In genomic region chr1:94235426-94235825, GRCm38 (mm10) we compare ENCODE assay signal across 25 mouse cellular contexts.
DNase-seq lines count a peak whose midpoint lies in the region; ATAC-seq and TF ChIP-seq lines count a peak whose summit lies in the region.
"Had no signal": no experiment of that assay in that cellular context is flagged by ENCODE, and none has a peak within 500 bp of the region (broad histone marks: within the 10 kb centered on the region; RNA-seq: fewer than 3 reads in every experiment).

No protein-coding gene starts in this region.

- H3K9ac ChIP-seq in hindbrain, postnatal 0 days (replicated peaks; ENCODE audit: low read length) = no peak overlapping the region
- no peak overlapping the region for H3K9ac ChIP-seq in hindbrain, embryonic 14.5 days
- no peak overlapping the region for H3K9ac ChIP-seq in lung, embryonic 16.5 days (ENCODE audit: low read length)
- H3K9ac ChIP-seq in embryonic facial prominence, embryonic 14.5 days (ENCODE audit: low read depth, low read length) = no peak overlapping the region
- H3K9ac ChIP-seq: embryonic facial prominence, embryonic 12.5 days; forebrain, embryonic 12.5 days; forebrain, embryonic 15.5 days; hindbrain, embryonic 12.5 days had no signal

- H3K4me1 ChIP-seq in hindbrain, postnatal 0 days (ENCODE audit: insufficient read depth, low read length) = no peaks in the 10 kb centered on the region
- H3K4me1 ChIP-seq in hindbrain, embryonic 14.5 days (replicated peaks; ENCODE audit: control insufficient read depth, insufficient read depth, low read length) = no peaks in the 10 kb centered on the region
- H3K4me1 ChIP-seq in lung, embryonic 16.5 days (replicated peaks; ENCODE audit: control insufficient read depth, insufficient read depth, low read length) = no peaks in the 10 kb centered on the region
- H3K4me1 ChIP-seq in lung, adult 2 months (ENCODE audit: control insufficient read depth, insufficient read depth, low read length) = no peaks in the 10 kb centered on the region
- no peaks in the 10 kb centered on the region for H3K4me1 ChIP-seq in embryonic facial prominence, embryonic 14.5 days (ENCODE audit: control insufficient read depth, insufficient read depth, low read length)
- H3K4me1 ChIP-seq: embryonic facial prominence, embryonic 12.5 days; forebrain, embryonic 12.5 days; forebrain, embryonic 15.5 days; hindbrain, embryonic 12.5 days had no signal

- no peak for TF ChIP-seq CTCF in hindbrain, postnatal 0 days (IDR thresholded peaks at IDR 0.05; ENCODE audit: low read depth)
- no peak for TF ChIP-seq CTCF in lung, adult 2 months (IDR thresholded peaks at IDR 0.05; ENCODE audit: insufficient read depth, low read length)

- no peak for TF ChIP-seq POLR2A in lung, adult 2 months (IDR thresholded peaks at IDR 0.05; ENCODE audit: borderline replicate concordance, extremely low read depth, low read depth, low read length)

- H3K36me3 ChIP-seq in hindbrain, postnatal 0 days (ENCODE audit: insufficient read depth, low read length) = no peaks in the 10 kb centered on the region
- H3K36me3 ChIP-seq in hindbrain, embryonic 14.5 days (replicated peaks; ENCODE audit: control insufficient read depth, insufficient read depth) = no peaks in the 10 kb centered on the region
- H3K36me3 ChIP-seq in lung, embryonic 16.5 days (ENCODE audit: control insufficient read depth, insufficient read depth, low read length) = no peaks in the 10 kb centered on the region
- H3K36me3 ChIP-seq in embryonic facial prominence, embryonic 14.5 days (ENCODE audit: control insufficient read depth, insufficient read depth, low read length) = no peaks in the 10 kb centered on the region
- H3K36me3 ChIP-seq: embryonic facial prominence, embryonic 12.5 days; forebrain, embryonic 12.5 days; forebrain, embryonic 15.5 days; hindbrain, embryonic 12.5 days had no signal

- no peak overlapping the region for H3K4me3 ChIP-seq in hindbrain, postnatal 0 days (ENCODE audit: low read length)
- H3K4me3 ChIP-seq in hindbrain, embryonic 14.5 days (replicated peaks; ENCODE audit: low read length) = no peak overlapping the region
- no peak overlapping the region for H3K4me3 ChIP-seq in lung, embryonic 16.5 days (ENCODE audit: low read length)
- no peak overlapping the region for H3K4me3 ChIP-seq in lung, adult 2 months (replicated peaks; ENCODE audit: extremely low read depth, low read depth, low read length)
- H3K4me3 ChIP-seq in embryonic facial prominence, embryonic 14.5 days (ENCODE audit: low read depth, low read length) = no peak overlapping the region
- H3K4me3 ChIP-seq: embryonic facial prominence, embryonic 12.5 days; erythroblast, embryonic 14.5 days; forebrain, embryonic 12.5 days; forebrain, embryonic 15.5 days; gastrocnemius, adult 2 months; hindbrain, embryonic 12.5 days had no signal

- H3K9me3 ChIP-seq in hindbrain, postnatal 0 days (ENCODE audit: low read length) = no peaks in the 10 kb centered on the region
- no peaks in the 10 kb centered on the region for H3K9me3 ChIP-seq in hindbrain, embryonic 14.5 days (ENCODE audit: control insufficient read depth, low read length)
- no peaks in the 10 kb centered on the region for H3K9me3 ChIP-seq in lung, embryonic 16.5 days (ENCODE audit: control insufficient read depth, low read length)
- no peaks in the 10 kb centered on the region for H3K9me3 ChIP-seq in embryonic facial prominence, embryonic 14.5 days (ENCODE audit: control insufficient read depth, low read length)
- H3K9me3 ChIP-seq: embryonic facial prominence, embryonic 12.5 days; forebrain, embryonic 12.5 days; forebrain, embryonic 15.5 days; hindbrain, embryonic 12.5 days had no signal

- H3K4me2 ChIP-seq in hindbrain, postnatal 0 days (ENCODE audit: low read depth, low read length) = no peak overlapping the region
- H3K4me2 ChIP-seq in hindbrain, embryonic 14.5 days (replicated peaks) = no peak overlapping the region
- no peak overlapping the region for H3K4me2 ChIP-seq in lung, embryonic 16.5 days (ENCODE audit: low read depth, low read length)
- no peak overlapping the region for H3K4me2 ChIP-seq in embryonic facial prominence, embryonic 14.5 days (ENCODE audit: low read depth, low read length)
- H3K4me2 ChIP-seq: embryonic facial prominence, embryonic 12.5 days; forebrain, embryonic 12.5 days; forebrain, embryonic 15.5 days; heart, embryonic 11.5 days; hindbrain, embryonic 12.5 days had no signal

- WGBS in hindbrain, postnatal 0 days = 69% methylated on average over 1 of the region's 1 CpGs
- 58% methylated on average over 1 of the region's 1 CpGs for WGBS in hindbrain, embryonic 14.5 days
- 22% methylated on average over 1 of the region's 1 CpGs for WGBS in lung, embryonic 16.5 days
- 38% methylated on average over 1 of the region's 1 CpGs for WGBS in lung, adult 2 months
- 48% methylated on average over 1 of the region's 1 CpGs for WGBS in embryonic facial prominence, embryonic 14.5 days

- no peaks in the 10 kb centered on the region for H3K27me3 ChIP-seq in hindbrain, postnatal 0 days (ENCODE audit: insufficient read depth, low read length)
- no peaks in the 10 kb centered on the region for H3K27me3 ChIP-seq in hindbrain, embryonic 14.5 days (ENCODE audit: control insufficient read depth, insufficient read depth, low read length)
- H3K27me3 ChIP-seq in lung, embryonic 16.5 days (ENCODE audit: control insufficient read depth, insufficient read depth, low read depth, low read length) = no peaks in the 10 kb centered on the region
- no peaks in the 10 kb centered on the region for H3K27me3 ChIP-seq in embryonic facial prominence, embryonic 14.5 days (replicated peaks; ENCODE audit: control insufficient read depth, insufficient read depth, low read length)
- H3K27me3 ChIP-seq: embryonic facial prominence, embryonic 12.5 days; forebrain, embryonic 12.5 days; forebrain, embryonic 15.5 days; hindbrain, embryonic 12.5 days had no signal

- no peak for ATAC-seq in hindbrain, postnatal 0 days
- ATAC-seq in hindbrain, embryonic 14.5 days (ENCODE audit: low FRiP score) = no peak
- 0 out of 2 replicates have a peak, but pooled peaks have one; percentile 20 for ATAC-seq in lung, embryonic 16.5 days (ENCODE audit: low read depth)
- no peak for ATAC-seq in embryonic facial prominence, embryonic 14.5 days (ENCODE audit: low read depth)
- ATAC-seq: CD4-positive, CD25-positive, alpha-beta regulatory T cell, adult 4 months; forebrain, embryonic 15.5 days; hindbrain, embryonic 16.5 days; inflammation-experienced regulatory T-cells, adult 6 months had no signal

- no peak overlapping the region for H3K27ac ChIP-seq in hindbrain, postnatal 0 days
- no peak overlapping the region for H3K27ac ChIP-seq in hindbrain, embryonic 14.5 days
- H3K27ac ChIP-seq in lung, embryonic 16.5 days (ENCODE audit: low read length) = no peak overlapping the region
- H3K27ac ChIP-seq in embryonic facial prominence, embryonic 14.5 days (replicated peaks; ENCODE audit: low read depth, low read length) = no peak overlapping the region
- H3K27ac ChIP-seq: embryonic facial prominence, embryonic 12.5 days; forebrain, embryonic 12.5 days; forebrain, embryonic 15.5 days; gastrocnemius, adult 2 months; hindbrain, embryonic 12.5 days had no signal

- peak; percentile 2 for DNase-seq in hindbrain, postnatal 0 days (ENCODE audit: low spot score)
- DNase-seq in hindbrain, embryonic 14.5 days (ENCODE audit: low spot score) = no peak
- peak; percentile 4 to 7 for DNase-seq in kidney, postnatal 4 days
- DNase-seq in kidney, postnatal 25 days = no peak
- no peak for DNase-seq in lung, adult 2 months
- DNase-seq in embryonic facial prominence, embryonic 14.5 days (ENCODE audit: low spot score) = peak; percentile 32
- no peak for DNase-seq in frontal cortex, adult 2 months (ENCODE audit: extremely low spot score in 1 of 2, low spot score in 1 of 2)
- DNase-seq: adrenal gland, adult 2 months; adrenal gland, postnatal 14 days; cerebellum, adult 18-20 months; cerebellum, adult 9-10 months; cerebellum, postnatal 14 days; gastrocnemius, adult 2 months; gastrocnemius, postnatal 14 days; heart, adult 11 months had no signal

Comparison
In these comparisons a context has a peak if more than half of its experiments do, and no peak if none do; other contexts are left out.
1. DNase-seq: peak in hindbrain, postnatal 0 days (single experiment), kidney, postnatal 4 days (2 of 2) and embryonic facial prominence, embryonic 14.5 days (single experiment); none in hindbrain, embryonic 14.5 days (single experiment), kidney, postnatal 25 days (0 of 2), lung, adult 2 months (single experiment) and frontal cortex, adult 2 months (0 of 2).